Mouse (Mus musculus): Measurements from ENCODE around the gene Rps6ka2.

DNA sequence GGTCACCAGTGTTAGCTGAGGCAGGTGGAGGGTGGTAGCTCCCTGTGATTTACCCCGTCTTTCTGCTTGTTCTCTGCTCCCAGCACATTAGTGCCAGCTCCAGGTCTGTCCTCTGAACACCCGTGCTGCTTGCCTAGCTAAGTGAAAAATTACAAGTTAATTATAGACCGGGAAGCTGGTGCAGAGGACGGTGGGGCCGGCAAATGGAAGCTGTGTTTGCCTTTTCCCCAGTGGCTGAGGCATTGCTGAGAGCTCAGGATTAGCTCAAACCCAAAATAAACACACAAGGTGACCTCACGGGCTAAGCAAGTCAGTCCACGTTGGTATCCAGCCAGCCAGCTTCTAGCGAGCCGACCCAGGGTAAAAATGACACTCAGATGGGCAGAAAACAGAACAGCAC, 103.1 kb downstream of the Rps6ka2 start:
- no peak for TF ChIP-seq CTCF (IDR thresholded peaks at IDR 0.05; ENCODE audit: low read depth)
- no peak for TF ChIP-seq EP300 (optimal IDR thresholded peaks at IDR 0.05)
